Mouse (Mus musculus) limb, embryonic 14.5 days (tissue): Measurements from ENCODE around the gene Pfkp. TPM values are rescaled to one million over a fixed set of nuclear protein-coding genes. Genes with fewer than 3 reads are reported as not detected.

Experiments used
- ATAC-seq: fragments of 200-750 bp; cut with Nextera tagmentation; 2 replicates; pipeline ENCODE4 v1.8.0; 2017; ENCODE audit warnings: low read depth, moderate number of reproducible peaks, moderate TSS enrichment; ENCODE audit not compliant: low FRiP score
- DNase-seq: peaks from one replicate; pipeline ENCODE4 v3.0.0-alpha.2; 2015; ENCODE audit warnings: low spot score
- H3K27ac ChIP-seq: fragments of 300-500 bp; sonication (generic); replicated peaks from 2 replicates; pipeline ENCODE4 v1.5.1; 2014; ENCODE audit warnings: low read depth, mild to moderate bottlenecking, low read length, moderate library complexity, mixed read lengths
- H3K27me3 ChIP-seq: fragments of 300-500 bp; sonication (generic); 2 replicates; pipeline ENCODE4 v1.6.1; 2014; ENCODE audit warnings: low read length, mixed read lengths; ENCODE audit not compliant: control insufficient read depth, insufficient read depth
- H3K36me3 ChIP-seq: fragments of 300-500 bp; sonication (generic); 2 replicates; pipeline ENCODE4 v1.6.1; 2014; ENCODE audit warnings: mild to moderate bottlenecking, low read length, moderate library complexity, mixed read lengths; ENCODE audit not compliant: control insufficient read depth, insufficient read depth
- H3K4me1 ChIP-seq: fragments of 300-500 bp; sonication (generic); 2 replicates; pipeline ENCODE4 v1.6.1; 2014; ENCODE audit warnings: antibody characterized with exemption, low read length, mixed read lengths; ENCODE audit not compliant: control insufficient read depth, insufficient read depth
- H3K4me2 ChIP-seq: fragments of 300-500 bp; sonication (generic); replicated peaks from 2 replicates; pipeline ENCODE4 v1.6.1; 2014; ENCODE audit warnings: low read depth, mild to moderate bottlenecking, low read length, moderate library complexity; ENCODE audit not compliant: severe bottlenecking
- H3K4me3 ChIP-seq: fragments of 300-500 bp; sonication (generic); replicated peaks from 2 replicates; pipeline ENCODE4 v1.5.1; 2014; ENCODE audit warnings: low read length
- H3K9ac ChIP-seq: fragments of 300-500 bp; sonication (generic); 2 replicates; pipeline ENCODE4 v1.6.1; 2014; ENCODE audit warnings: mild to moderate bottlenecking, low read depth, low read length, moderate library complexity; ENCODE audit not compliant: severe bottlenecking
- H3K9me3 ChIP-seq: fragments of 300-500 bp; sonication (generic); 2 replicates; pipeline ENCODE4 v1.6.1; 2016; ENCODE audit warnings: low read length; ENCODE audit not compliant: control insufficient read depth
- POLR2A ChIP-seq: fragments of 200-500 bp; IDR thresholded peaks from 2 replicates; pipeline ENCODE4 v1.8.0; 2012; ENCODE audit warnings: inconsistent platforms, mild to moderate bottlenecking, moderate library complexity, borderline replicate concordance; ENCODE audit not compliant: insufficient read depth, insufficient read length; ENCODE audit errors: extremely low read depth
- WGBS: fragments of 180-500 bp; shearing (Covaris S2); extraction: QIAGEN DNeasy Blood & Tissue Kit; methylation state at CpG from one replicate; pipeline ENCODE4 v1.1.7; 2014; 5-methylcytosine and 5-hydroxymethylcytosine counted together
- polyA plus RNA-seq, 2 experiments: library from polyadenylated mRNA; depleted of rRNA in 1 of 2; stranded (reverse) in 1 of 2; unstranded in 1 of 2; fragments of >200 nt; fragmentation: Nextera tagmentation in 1 of 2; extraction: Ambion mirVana in 1 of 2; gene quantifications; 2 replicates each; pipeline versions ENCODE4 v1.2.1 to v1.2.3; 2012 to 2014

The Pfkp gene
- polyA plus RNA-seq, 2 experiments, result 12.2 TPM

DNA sequence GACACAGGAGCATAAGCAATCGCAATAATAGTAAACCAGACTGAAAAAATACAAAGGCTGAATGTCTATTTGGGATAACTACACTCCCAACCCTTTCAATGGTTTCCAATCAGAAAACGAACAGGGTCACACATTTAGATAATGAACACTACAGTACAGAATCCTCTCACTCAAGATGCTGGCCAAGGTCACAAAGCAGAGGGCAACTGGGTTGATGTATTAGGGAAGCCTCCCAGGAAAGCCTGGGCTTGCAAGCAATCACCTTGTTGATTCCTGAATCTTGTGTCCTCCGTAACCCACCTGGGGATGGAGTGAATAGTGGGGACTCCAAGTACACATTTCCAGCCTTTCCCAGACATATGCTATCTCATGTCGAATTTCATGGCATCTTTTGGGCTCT lies 5.6 kb downstream of the Pfkp start:
- H3K36me3 ChIP-seq, result no peaks in the 10 kb centered on the region
- WGBS, result 92% methylated on average over 4 of the region's 4 CpGs
- H3K4me2 ChIP-seq, result no peak overlapping the region
- no peak for TF ChIP-seq POLR2A
- peaks cover 8% of the 10 kb centered on the region; the same call in 1 of the 2 replicates for H3K4me1 ChIP-seq
- H3K4me3 ChIP-seq, result no peak overlapping the region
- DNase-seq, result no peak
- H3K9ac ChIP-seq, result no peak overlapping the region
- no peak for ATAC-seq
- no peaks in the 10 kb centered on the region for H3K9me3 ChIP-seq
- no peaks in the 10 kb centered on the region for H3K27me3 ChIP-seq
- no peak overlapping the region for H3K27ac ChIP-seq

DNA sequence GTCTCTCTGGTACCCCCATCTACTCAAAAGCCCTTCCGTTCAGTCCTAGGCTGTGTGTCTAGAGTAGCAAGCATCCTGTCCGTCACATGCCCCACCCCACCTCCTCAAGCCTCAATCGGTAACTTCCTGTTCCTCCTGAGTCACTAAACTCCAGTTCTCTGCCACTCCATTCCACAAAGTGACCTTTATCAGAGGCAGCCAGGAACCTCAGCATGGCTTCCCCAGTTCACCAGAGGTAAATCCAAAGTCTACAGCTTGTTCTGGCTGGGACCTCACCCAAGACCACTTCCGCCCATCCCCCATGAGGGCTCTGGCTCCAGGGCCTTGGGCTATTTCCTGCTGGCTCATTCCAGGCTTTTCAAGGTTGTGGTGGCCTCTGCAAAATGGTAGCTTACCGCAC lies 6.1 kb downstream of the Pfkp start:
- Histone ChIP-seq H3K9me3 (no peaks in the 10 kb centered on the region), H3K4me2 (no peak overlapping the region), H3K36me3 (no peaks in the 10 kb centered on the region), H3K27ac (no peak overlapping the region), H3K4me3 (no peak overlapping the region), H3K27me3 (no peaks in the 10 kb centered on the region), H3K9ac (no peak overlapping the region), H3K4me1 (peaks cover 6% of the 10 kb centered on the region; the same call in 1 of the 2 replicates)
- 78% methylated on average over 5 of the region's 5 CpGs for WGBS
- TF ChIP-seq POLR2A, result no peak
- DNase-seq (no peak), ATAC-seq (no peak)

- WGBS, result 92% methylated on average over 1 of the region's 1 CpGs
- Histone ChIP-seq H3K4me1 (peaks cover 2% of the 10 kb centered on the region; the same call in 1 of the 2 replicates), H3K36me3 (no peaks in the 10 kb centered on the region), H3K4me3 (no peak overlapping the region), H3K27me3 (no peaks in the 10 kb centered on the region), H3K9ac (no peak overlapping the region), H3K4me2 (no peak overlapping the region), H3K27ac (no peak overlapping the region), H3K9me3 (no peaks in the 10 kb centered on the region)
- DNase-seq, result no peak
- no peak for ATAC-seq
- no peak for TF ChIP-seq POLR2A
Measured at GRCm38 (mm10) chr13:6641497-6641896, 7.1 kb downstream of the Pfkp start.

- Histone ChIP-seq H3K4me1 (peaks cover 3% of the 10 kb centered on the region; the same call in 1 of the 2 replicates), H3K4me2 (no peak overlapping the region), H3K4me3 (no peak overlapping the region), H3K27ac (no peak overlapping the region), H3K9ac (no peak overlapping the region), H3K27me3 (no peaks in the 10 kb centered on the region), H3K9me3 (no peaks in the 10 kb centered on the region), H3K36me3 (no peaks in the 10 kb centered on the region)
- ATAC-seq, result no peak
- 78% methylated on average over 5 of the region's 5 CpGs for WGBS
- DNase-seq, result no peak
- no peak for TF ChIP-seq POLR2A
Measured at GRCm38 (mm10) chr13:6639507-6640030, 9.0 kb downstream of the Pfkp start.

DNA sequence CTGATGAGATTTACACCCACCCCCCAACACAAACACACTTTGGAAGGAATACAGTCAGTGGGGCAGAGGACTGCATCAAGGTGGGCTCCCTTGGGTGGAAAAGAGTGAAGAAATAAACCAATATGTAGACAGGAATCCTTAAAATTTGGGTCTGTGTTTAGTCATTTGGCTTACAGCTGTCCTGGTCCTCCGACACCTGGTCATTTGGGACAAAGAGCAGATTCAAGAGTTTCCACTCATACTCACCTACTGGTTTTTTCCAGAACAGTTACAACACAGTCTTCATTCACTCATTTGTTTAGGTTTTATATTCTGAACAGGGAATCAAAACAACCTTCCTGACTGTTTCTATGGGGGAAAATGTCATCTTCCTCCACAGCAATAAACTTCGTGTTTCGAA lies 9.6 kb downstream of the Pfkp start:
- ATAC-seq, result no peak
- Histone ChIP-seq H3K27me3 (no peaks in the 10 kb centered on the region), H3K36me3 (no peaks in the 10 kb centered on the region), H3K4me1 (peaks cover 3% of the 10 kb centered on the region), H3K4me3 (no peak overlapping the region), H3K4me2 (no peak overlapping the region), H3K9ac (no peak overlapping the region), H3K9me3 (no peaks in the 10 kb centered on the region), H3K27ac (no peak overlapping the region)
- DNase-seq, result no peak
- TF ChIP-seq POLR2A, result no peak
- WGBS, result 85% methylated on average over 3 of the region's 3 CpGs

DNA sequence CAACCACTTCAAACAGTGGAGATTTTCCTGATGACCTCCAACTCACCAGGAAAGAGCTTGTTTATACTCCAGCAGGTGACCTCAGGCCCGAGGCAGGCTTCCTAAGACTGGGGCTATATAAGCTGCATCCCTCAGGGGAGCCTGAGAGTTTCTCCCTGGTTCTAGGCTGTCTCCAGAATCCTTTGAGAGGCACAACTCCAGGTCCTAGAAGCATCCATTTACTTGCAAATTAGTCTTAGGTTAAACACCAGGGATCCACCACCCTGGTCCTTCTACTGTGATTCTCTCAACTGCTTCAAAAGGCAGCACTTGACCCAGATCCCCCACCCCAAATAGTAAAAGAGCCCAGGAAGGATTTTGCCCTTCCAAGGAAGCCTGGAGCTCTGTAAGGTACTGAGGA lies 10.2 kb downstream of the Pfkp start:
- Histone ChIP-seq H3K9me3 (no peaks in the 10 kb centered on the region), H3K4me1 (peaks cover 7% of the 10 kb centered on the region), H3K27me3 (no peaks in the 10 kb centered on the region), H3K36me3 (no peaks in the 10 kb centered on the region), H3K4me2 (no peak overlapping the region), H3K9ac (no peak overlapping the region), H3K4me3 (no peak overlapping the region), H3K27ac (no peak overlapping the region)
- ATAC-seq (no peak), DNase-seq (no peak)
- TF ChIP-seq POLR2A, result no peak
- WGBS, result 43% methylated on average over 1 of the region's 1 CpGs
